Mouse (Mus musculus) kidney, postnatal 0 days (tissue): ENCODE results near the gene Ptgfrn. TPM values are rescaled to one million over a fixed set of nuclear protein-coding genes. Genes with fewer than 3 reads are reported as not detected.

Experiments used
- ATAC-seq: fragments of 200-750 bp; cut with Nextera tagmentation; replicated peaks from 2 replicates; pipeline ENCODE4 v1.8.0; 2017; ENCODE audit warnings: low read depth, moderate number of reproducible peaks, moderate TSS enrichment, moderate library complexity; ENCODE audit not compliant: low FRiP score
- DNase-seq: peaks from one replicate; pipeline ENCODE4 v3.0.0-alpha.2; 2016; ENCODE audit warnings: low spot score
- H3K27ac ChIP-seq: fragments of 300-500 bp; sonication (generic); 2 replicates; pipeline ENCODE4 v1.5.1; 2014; ENCODE audit warnings: mild to moderate bottlenecking
- H3K27me3 ChIP-seq: fragments of 300-500 bp; sonication (generic); 2 replicates; pipeline ENCODE4 v1.6.1; 2014; ENCODE audit warnings: low read length, mixed read lengths; ENCODE audit not compliant: insufficient read depth
- H3K36me3 ChIP-seq: fragments of 300-500 bp; sonication (generic); 2 replicates; pipeline ENCODE4 v1.6.1; 2014; ENCODE audit warnings: low read length, mixed read lengths; ENCODE audit not compliant: insufficient read depth
- H3K4me1 ChIP-seq: fragments of 300-500 bp; sonication (generic); replicated peaks from 2 replicates; pipeline ENCODE4 v1.6.1; 2014; ENCODE audit warnings: antibody characterized with exemption, low read length, mixed read lengths; ENCODE audit not compliant: insufficient read depth
- H3K4me2 ChIP-seq: fragments of 300-500 bp; sonication (generic); 2 replicates; pipeline ENCODE4 v1.6.1; 2014; ENCODE audit warnings: mild to moderate bottlenecking, low read length, moderate library complexity, mixed read lengths
- H3K4me3 ChIP-seq: fragments of 300-500 bp; sonication (generic); replicated peaks from 2 replicates; pipeline ENCODE4 v1.5.1; 2014; ENCODE audit warnings: low read depth, low read length
- H3K9ac ChIP-seq: fragments of 300-500 bp; sonication (generic); 2 replicates; pipeline ENCODE4 v1.6.1; 2014; ENCODE audit warnings: low read depth, low read length
- H3K9me3 ChIP-seq: fragments of 300-500 bp; sonication (generic); replicated peaks from 2 replicates; pipeline ENCODE4 v1.6.1; 2016; ENCODE audit warnings: low read length, inconsistent platforms, mixed read lengths
- CTCF ChIP-seq: IDR thresholded peaks from 2 replicates; pipeline ENCODE4 v1.5.1; 2016; ENCODE audit warnings: antibody characterized with exemption, low read depth, mild to moderate bottlenecking, moderate library complexity
- WGBS: fragments of 180-500 bp; shearing (Covaris S2); extraction: QIAGEN DNeasy Blood & Tissue Kit; methylation state at CpG from one replicate; pipeline ENCODE4 v1.1.7; 2014; 5-methylcytosine and 5-hydroxymethylcytosine counted together
- polyA plus RNA-seq: library from polyadenylated mRNA; unstranded; fragments of >200 nt; fragmentation: Nextera tagmentation; extraction: Ambion mirVana; gene quantifications from 2 replicates; pipeline ENCODE4 v1.2.1, GENCODE M21; 2015

The Ptgfrn gene
- polyA plus RNA-seq, 1 experiment from 2014 or later = 2.1 TPM

GRCm38 (mm10) chr3:101144366-101144948 lies 34.4 kb upstream of the Ptgfrn start:
- Histone ChIP-seq H3K4me3 (no peak overlapping the region), H3K27ac (no peak overlapping the region), H3K9me3 (no peaks in the 10 kb centered on the region; the same call in 1 of the 2 replicates), H3K4me2 (no peak overlapping the region), H3K36me3 (no peaks in the 10 kb centered on the region), H3K4me1 (no peaks in the 10 kb centered on the region), H3K27me3 (no peaks in the 10 kb centered on the region), H3K9ac (no peak overlapping the region)
- no peak for TF ChIP-seq CTCF
- WGBS = 68% methylated on average over 6 of the region's 6 CpGs
- DNase-seq (no peak), ATAC-seq (no peak)

- Histone ChIP-seq H3K9ac (no peak overlapping the region), H3K9me3 (no peaks in the 10 kb centered on the region; the same call in 1 of the 2 replicates), H3K4me1 (no peaks in the 10 kb centered on the region), H3K36me3 (no peaks in the 10 kb centered on the region), H3K27ac (no peak overlapping the region), H3K27me3 (no peaks in the 10 kb centered on the region), H3K4me2 (no peak overlapping the region), H3K4me3 (no peak overlapping the region)
- DNase-seq (no peak), ATAC-seq (no peak)
- WGBS = 68% methylated on average over 7 of the region's 7 CpGs
- no peak for TF ChIP-seq CTCF
Measured at GRCm38 (mm10) chr3:101143465-101143864, 33.4 kb upstream of the Ptgfrn start.

- no peak overlapping the region for H3K4me2 ChIP-seq
- H3K9ac ChIP-seq = no peak overlapping the region
- no peak overlapping the region for H3K27ac ChIP-seq
- H3K4me1 ChIP-seq = no peaks in the 10 kb centered on the region
- ATAC-seq (no peak), DNase-seq (no peak)
- H3K36me3 ChIP-seq = no peaks in the 10 kb centered on the region
- H3K4me3 ChIP-seq = no peak overlapping the region
- no peak for TF ChIP-seq CTCF
- H3K27me3 ChIP-seq = no peaks in the 10 kb centered on the region
- no peaks in the 10 kb centered on the region for H3K9me3 ChIP-seq
- 69% methylated on average over 8 of the region's 8 CpGs for WGBS
Measured at GRCm38 (mm10) chr3:101141864-101142263, 31.8 kb upstream of the Ptgfrn start.

GRCm38 (mm10) chr3:101139958-101140357 lies 29.9 kb upstream of the Ptgfrn start:
- Histone ChIP-seq H3K9ac (no peak overlapping the region), H3K4me2 (no peak overlapping the region), H3K4me1 (no peaks in the 10 kb centered on the region), H3K9me3 (no peaks in the 10 kb centered on the region), H3K36me3 (no peaks in the 10 kb centered on the region), H3K27me3 (no peaks in the 10 kb centered on the region), H3K27ac (no peak overlapping the region), H3K4me3 (no peak overlapping the region)
- TF ChIP-seq CTCF = no peak
- WGBS = 89% methylated on average over 7 of the region's 7 CpGs
- no peak for ATAC-seq
- no peak for DNase-seq

GRCm38 (mm10) chr3:101136483-101136882 lies 26.4 kb upstream of the Ptgfrn start:
- ATAC-seq (no peak; the same call in 1 of the 2 replicates), DNase-seq (peak; percentile 72)
- no peaks in the 10 kb centered on the region for H3K36me3 ChIP-seq
- 11% methylated on average over 11 of the region's 11 CpGs for WGBS
- H3K9me3 ChIP-seq = no peaks in the 10 kb centered on the region
- no peak overlapping the region for H3K4me3 ChIP-seq
- H3K4me1 ChIP-seq = no peaks in the 10 kb centered on the region
- no peaks in the 10 kb centered on the region for H3K27me3 ChIP-seq
- no peak overlapping the region for H3K9ac ChIP-seq
- no peak overlapping the region for H3K4me2 ChIP-seq
- H3K27ac ChIP-seq = no peak overlapping the region
- TF ChIP-seq CTCF = no peak

GRCm38 (mm10) chr3:101134861-101135260 lies 24.8 kb upstream of the Ptgfrn start:
- Histone ChIP-seq H3K4me3 (no peak overlapping the region), H3K9ac (no peak overlapping the region), H3K4me1 (peaks cover 3% of the 10 kb centered on the region; the same call in 1 of the 2 replicates), H3K27me3 (no peaks in the 10 kb centered on the region), H3K27ac (no peak overlapping the region), H3K9me3 (no peaks in the 10 kb centered on the region), H3K36me3 (no peaks in the 10 kb centered on the region), H3K4me2 (no peak overlapping the region)
- DNase-seq (no peak), ATAC-seq (no peak)
- no peak for TF ChIP-seq CTCF
- WGBS = 98% methylated on average over 9 of the region's 9 CpGs

GRCm38 (mm10) chr3:101132981-101133380 lies 22.9 kb upstream of the Ptgfrn start:
- no peak overlapping the region for H3K9ac ChIP-seq
- TF ChIP-seq CTCF = no peak
- no peak for DNase-seq
- peaks cover 3% of the 10 kb centered on the region; the same call in 1 of the 2 replicates for H3K4me1 ChIP-seq
- ATAC-seq = no peak
- no peaks in the 10 kb centered on the region for H3K36me3 ChIP-seq
- no peaks in the 10 kb centered on the region for H3K27me3 ChIP-seq
- no peak overlapping the region for H3K4me3 ChIP-seq
- no peak overlapping the region for H3K27ac ChIP-seq
- WGBS = 89% methylated on average over 6 of the region's 6 CpGs
- H3K4me2 ChIP-seq = no peak overlapping the region
- H3K9me3 ChIP-seq = no peaks in the 10 kb centered on the region
